Mouse (Mus musculus): ENCODE data around the gene Efna5.

DNA sequence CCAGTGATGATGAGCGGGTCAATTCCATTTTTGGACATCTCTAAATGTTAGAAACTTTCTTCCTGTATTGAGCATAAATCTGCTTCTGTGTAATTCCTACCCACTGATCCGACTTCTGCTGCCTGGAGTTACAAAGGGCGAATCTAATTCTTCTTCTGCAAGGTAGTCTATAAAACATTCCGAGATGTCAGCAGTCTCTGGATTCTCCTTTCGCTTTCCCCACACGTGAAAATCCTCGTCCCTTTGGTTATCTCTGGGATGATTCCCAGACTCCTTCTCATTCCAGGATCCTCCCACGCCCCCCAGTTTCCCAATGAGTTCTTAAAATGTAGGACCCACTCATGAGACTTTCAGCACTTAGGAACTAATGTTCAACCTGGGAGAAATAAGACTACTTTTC lies 229.4 kb downstream of the Efna5 start:
- no peak for TF ChIP-seq CTCF (IDR thresholded peaks at IDR 0.05; ENCODE audit: control insufficient read depth, insufficient read depth, insufficient replicate concordance, low read depth, low read length)
- no peak for TF ChIP-seq POLR2A (IDR thresholded peaks at IDR 0.05; ENCODE audit: control insufficient read depth, low read depth, low read length)

Measured in testis, adult 2 months (tissue).